Mouse (Mus musculus): ENCODE measurements at regions not wholly inside any gene's neighbourhood (a gene's known extent, or its start where the extent isn't known, plus 50 kb on each side); places are given as distances from the start of the nearest gene placed in this dataset.

- Histone ChIP-seq H3K9ac (ENCODE audit: low read length) (no peak overlapping the region), H3K4me1 (replicated peaks; ENCODE audit: control insufficient read depth, insufficient read depth, low read length) (no peaks in the 10 kb centered on the region), H3K4me2 (ENCODE audit: low read length) (no peak overlapping the region), H3K4me3 (ENCODE audit: low read depth, low read length) (no peak overlapping the region), H3K36me3 (ENCODE audit: control insufficient read depth, insufficient read depth, low read length) (no peaks in the 10 kb centered on the region), H3K9me3 (ENCODE audit: control insufficient read depth, low read length) (no peaks in the 10 kb centered on the region), H3K27ac (ENCODE audit: low read depth) (no peak overlapping the region), H3K27me3 (replicated peaks; ENCODE audit: control insufficient read depth, insufficient read depth, low read length) (no peaks in the 10 kb centered on the region)
- no peak for DNase-seq (ENCODE audit: low spot score)
- no peak for ATAC-seq (replicated peaks; ENCODE audit: low FRiP score, low TSS enrichment, low read depth)
- 88% methylated on average over 4 of the region's 4 CpGs for whole genome bisulfite sequencing
These were observed 192.6 kb upstream of the Cnr1 start for GRCm38 (mm10) chr4:33731837-33732236.

GRCm38 (mm10) chr4:33734923-33735322 lies 189.5 kb upstream of the Cnr1 start:
- H3K27ac ChIP-seq (ENCODE audit: low read depth), result no peak overlapping the region
- DNase-seq (ENCODE audit: low spot score), result no peak
- ATAC-seq (replicated peaks; ENCODE audit: low FRiP score, low TSS enrichment, low read depth), result no peak
- no peak overlapping the region for H3K9ac ChIP-seq (ENCODE audit: low read length)
- 64% methylated on average over 8 of the region's 8 CpGs for WGBS
- no peaks in the 10 kb centered on the region for H3K4me1 ChIP-seq (replicated peaks; ENCODE audit: control insufficient read depth, insufficient read depth, low read length)
- H3K36me3 ChIP-seq (ENCODE audit: control insufficient read depth, insufficient read depth, low read length), result no peaks in the 10 kb centered on the region
- H3K4me3 ChIP-seq (ENCODE audit: low read depth, low read length), result no peak overlapping the region
- no peak overlapping the region for H3K4me2 ChIP-seq (ENCODE audit: low read length)
- no peaks in the 10 kb centered on the region for H3K9me3 ChIP-seq (ENCODE audit: control insufficient read depth, low read length)
- H3K27me3 ChIP-seq (replicated peaks; ENCODE audit: control insufficient read depth, insufficient read depth, low read length), result no peaks in the 10 kb centered on the region

DNA sequence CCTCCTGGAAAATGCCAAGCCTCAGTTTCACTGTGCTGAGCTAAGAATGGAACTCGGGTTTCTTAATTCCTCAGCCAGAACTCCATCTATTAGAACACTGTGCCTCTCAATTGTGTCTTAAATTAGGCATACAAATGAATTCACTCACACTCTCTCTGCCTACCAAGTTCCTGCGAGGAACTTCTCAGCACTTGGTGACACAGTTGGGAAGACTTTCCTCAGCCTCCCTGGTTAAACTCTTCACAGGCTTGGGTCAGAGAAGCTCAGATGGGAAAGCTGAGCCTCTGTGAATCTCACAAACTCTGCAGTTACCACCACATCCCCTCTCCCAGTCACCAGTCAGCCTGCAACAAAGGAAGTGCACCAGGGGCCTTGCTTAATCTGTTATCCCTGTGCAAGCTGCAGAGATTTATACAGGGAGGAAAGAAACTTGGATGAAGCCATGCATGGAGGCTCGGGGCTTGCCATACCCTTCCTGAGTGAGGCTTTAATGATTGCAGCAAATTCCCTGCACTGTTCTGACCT lies 188.9 kb upstream of the Cnr1 start:
- Histone ChIP-seq H3K9me3 (ENCODE audit: control insufficient read depth, low read length) (no peaks in the 10 kb centered on the region), H3K9ac (ENCODE audit: low read length) (no peak overlapping the region), H3K4me2 (ENCODE audit: low read length) (no peak overlapping the region), H3K27me3 (replicated peaks; ENCODE audit: control insufficient read depth, insufficient read depth, low read length) (no peaks in the 10 kb centered on the region), H3K4me1 (replicated peaks; ENCODE audit: control insufficient read depth, insufficient read depth, low read length) (no peaks in the 10 kb centered on the region), H3K4me3 (ENCODE audit: low read depth, low read length) (no peak overlapping the region), H3K36me3 (ENCODE audit: control insufficient read depth, insufficient read depth, low read length) (no peaks in the 10 kb centered on the region), H3K27ac (ENCODE audit: low read depth) (no peak overlapping the region)
- WGBS, result 44% methylated on average over 3 of the region's 3 CpGs
- DNase-seq (ENCODE audit: low spot score) (no peak), ATAC-seq (replicated peaks; ENCODE audit: low FRiP score, low TSS enrichment, low read depth) (no peak)

DNA sequence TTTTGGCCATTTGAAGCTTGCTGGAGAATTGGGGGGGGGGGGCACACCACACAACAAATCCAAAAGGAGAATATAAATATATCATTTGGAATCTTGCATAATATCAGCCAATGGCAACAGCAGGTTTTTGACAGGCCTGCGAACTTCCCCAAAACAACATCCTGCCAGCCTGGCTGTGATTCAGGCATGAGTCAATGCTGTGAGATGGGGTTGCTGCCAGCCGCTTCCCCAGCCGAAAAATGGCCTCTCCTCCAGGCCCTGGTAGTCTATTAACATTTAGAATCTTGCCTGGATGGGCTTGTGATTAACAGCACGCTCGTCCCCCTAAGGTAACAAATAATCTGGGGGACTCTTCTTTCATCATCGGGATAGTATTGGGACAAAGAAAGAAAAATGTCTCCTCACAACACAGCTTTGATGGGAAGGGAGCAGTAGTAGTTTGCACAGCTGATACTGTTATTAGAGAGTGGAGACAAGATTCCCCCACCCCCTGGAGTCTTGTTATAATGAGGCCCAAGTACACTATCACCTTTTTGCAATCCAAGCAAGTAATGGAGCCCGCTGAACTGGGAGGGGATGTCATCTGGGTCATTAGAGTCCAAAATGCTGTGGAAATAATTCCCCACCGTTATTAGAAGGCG lies 188.2 kb upstream of the Cnr1 start:
- no peaks in the 10 kb centered on the region for H3K9me3 ChIP-seq (ENCODE audit: control insufficient read depth, low read length)
- no peak overlapping the region for H3K4me3 ChIP-seq (ENCODE audit: low read depth, low read length)
- WGBS, result 84% methylated on average over 9 of the region's 9 CpGs
- no peaks in the 10 kb centered on the region for H3K36me3 ChIP-seq (ENCODE audit: control insufficient read depth, insufficient read depth, low read length)
- no peak overlapping the region for H3K4me2 ChIP-seq (ENCODE audit: low read length)
- ATAC-seq (replicated peaks; ENCODE audit: low FRiP score, low TSS enrichment, low read depth) (no peak), DNase-seq (ENCODE audit: low spot score) (no peak)
- no peak overlapping the region for H3K27ac ChIP-seq (ENCODE audit: low read depth)
- no peaks in the 10 kb centered on the region for H3K4me1 ChIP-seq (replicated peaks; ENCODE audit: control insufficient read depth, insufficient read depth, low read length)
- no peaks in the 10 kb centered on the region for H3K27me3 ChIP-seq (replicated peaks; ENCODE audit: control insufficient read depth, insufficient read depth, low read length)
- no peak overlapping the region for H3K9ac ChIP-seq (ENCODE audit: low read length)

DNA sequence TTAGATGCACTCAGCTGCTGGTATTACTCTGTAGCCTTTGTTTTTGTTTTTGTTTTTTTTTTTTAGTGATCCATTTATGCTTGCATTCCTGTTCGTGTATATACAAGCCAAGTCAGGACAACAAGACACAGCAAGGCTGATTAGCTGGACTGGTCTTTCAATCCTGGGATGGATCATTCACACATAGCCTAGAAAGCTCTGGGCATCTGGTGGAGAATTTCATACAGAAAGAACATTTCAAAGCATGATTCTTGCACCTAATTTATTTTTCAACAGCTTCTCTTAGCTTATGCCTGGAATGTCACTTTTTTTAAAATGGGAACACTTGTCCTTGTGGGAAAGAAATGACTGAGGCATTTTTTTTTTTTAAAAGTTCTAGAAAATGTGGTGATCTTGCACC lies 187.1 kb upstream of the Cnr1 start:
- ATAC-seq (replicated peaks; ENCODE audit: low FRiP score, low TSS enrichment, low read depth), result no peak
- Histone ChIP-seq H3K4me3 (ENCODE audit: low read depth, low read length) (no peak overlapping the region), H3K9ac (ENCODE audit: low read length) (no peak overlapping the region), H3K9me3 (ENCODE audit: control insufficient read depth, low read length) (no peaks in the 10 kb centered on the region), H3K36me3 (ENCODE audit: control insufficient read depth, insufficient read depth, low read length) (no peaks in the 10 kb centered on the region), H3K27ac (ENCODE audit: low read depth) (no peak overlapping the region), H3K4me2 (ENCODE audit: low read length) (no peak overlapping the region), H3K4me1 (replicated peaks; ENCODE audit: control insufficient read depth, insufficient read depth, low read length) (no peaks in the 10 kb centered on the region), H3K27me3 (replicated peaks; ENCODE audit: control insufficient read depth, insufficient read depth, low read length) (no peaks in the 10 kb centered on the region)
- 68% methylated on average over 1 of the region's 1 CpGs for WGBS
- DNase-seq (ENCODE audit: low spot score), result no peak

- no peak overlapping the region for H3K9ac ChIP-seq (ENCODE audit: low read length)
- H3K27ac ChIP-seq (ENCODE audit: low read depth), result no peak overlapping the region
- no peaks in the 10 kb centered on the region for H3K36me3 ChIP-seq (ENCODE audit: control insufficient read depth, insufficient read depth, low read length)
- H3K4me2 ChIP-seq (ENCODE audit: low read length), result no peak overlapping the region
- no peaks in the 10 kb centered on the region for H3K4me1 ChIP-seq (replicated peaks; ENCODE audit: control insufficient read depth, insufficient read depth, low read length)
- no peak for DNase-seq (ENCODE audit: low spot score)
- no peaks in the 10 kb centered on the region for H3K9me3 ChIP-seq (ENCODE audit: control insufficient read depth, low read length)
- WGBS, result 46% methylated on average over 8 of the region's 8 CpGs
- no peaks in the 10 kb centered on the region for H3K27me3 ChIP-seq (replicated peaks; ENCODE audit: control insufficient read depth, insufficient read depth, low read length)
- H3K4me3 ChIP-seq (ENCODE audit: low read depth, low read length), result no peak overlapping the region
- no peak for ATAC-seq (replicated peaks; ENCODE audit: low FRiP score, low TSS enrichment, low read depth)
These were observed 186.5 kb upstream of the Cnr1 start for GRCm38 (mm10) chr4:33737859-33738417.

DNA sequence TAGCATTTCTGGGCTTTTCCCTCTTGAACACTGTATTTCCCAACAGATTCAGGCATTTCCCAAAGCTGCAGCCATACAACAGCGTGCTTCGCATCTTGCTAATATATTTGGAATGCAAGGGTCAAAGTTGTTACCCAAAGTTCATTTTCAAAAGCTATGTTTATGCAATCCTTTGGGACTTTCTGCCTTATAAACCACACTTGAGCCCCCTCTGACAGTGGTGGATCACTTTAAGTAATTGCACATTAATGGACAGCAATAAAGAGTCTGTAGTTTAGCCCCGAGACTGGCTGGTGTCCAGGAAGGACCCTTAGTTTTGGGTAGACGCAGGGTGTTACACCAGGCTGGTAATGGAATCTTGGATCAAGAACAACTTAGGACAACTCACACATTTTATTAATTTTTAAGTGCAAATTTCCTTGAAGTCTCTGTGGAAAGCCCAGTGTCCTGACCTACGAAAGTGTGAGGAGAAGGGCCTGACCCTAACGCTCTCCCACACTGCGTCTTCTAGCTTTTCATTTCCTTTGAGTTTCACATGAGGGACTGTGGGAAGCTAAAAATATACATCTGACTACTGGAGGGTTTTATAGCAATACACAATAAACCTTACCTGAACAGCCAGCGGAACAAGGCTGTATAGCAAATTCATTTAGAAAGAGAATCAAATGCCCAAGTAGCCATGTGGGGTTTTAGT lies 185.0 kb upstream of the Cnr1 start:
- Histone ChIP-seq H3K9ac (ENCODE audit: low read length) (no peak overlapping the region), H3K9me3 (ENCODE audit: control insufficient read depth, low read length) (no peaks in the 10 kb centered on the region), H3K27me3 (replicated peaks; ENCODE audit: control insufficient read depth, insufficient read depth, low read length) (no peaks in the 10 kb centered on the region), H3K27ac (ENCODE audit: low read depth) (no peak overlapping the region), H3K4me1 (replicated peaks; ENCODE audit: control insufficient read depth, insufficient read depth, low read length) (no peaks in the 10 kb centered on the region), H3K4me2 (ENCODE audit: low read length) (no peak overlapping the region), H3K36me3 (ENCODE audit: control insufficient read depth, insufficient read depth, low read length) (no peaks in the 10 kb centered on the region), H3K4me3 (ENCODE audit: low read depth, low read length) (no peak overlapping the region)
- DNase-seq (ENCODE audit: low spot score) (no peak), ATAC-seq (replicated peaks; ENCODE audit: low FRiP score, low TSS enrichment, low read depth) (no peak)
- WGBS, result 64% methylated on average over 8 of the region's 8 CpGs

GRCm38 (mm10) chr4:33740982-33741381 lies 183.4 kb upstream of the Cnr1 start:
- H3K4me1 ChIP-seq (replicated peaks; ENCODE audit: control insufficient read depth, insufficient read depth, low read length), result no peaks in the 10 kb centered on the region
- no peak overlapping the region for H3K9ac ChIP-seq (ENCODE audit: low read length)
- H3K4me3 ChIP-seq (ENCODE audit: low read depth, low read length), result no peak overlapping the region
- no peak for DNase-seq (ENCODE audit: low spot score)
- H3K36me3 ChIP-seq (ENCODE audit: control insufficient read depth, insufficient read depth, low read length), result no peaks in the 10 kb centered on the region
- WGBS, result 86% methylated on average over 12 of the region's 12 CpGs
- no peaks in the 10 kb centered on the region for H3K27me3 ChIP-seq (replicated peaks; ENCODE audit: control insufficient read depth, insufficient read depth, low read length)
- H3K4me2 ChIP-seq (ENCODE audit: low read length), result no peak overlapping the region
- no peaks in the 10 kb centered on the region for H3K9me3 ChIP-seq (ENCODE audit: control insufficient read depth, low read length)
- H3K27ac ChIP-seq (ENCODE audit: low read depth), result no peak overlapping the region
- ATAC-seq (replicated peaks; ENCODE audit: low FRiP score, low TSS enrichment, low read depth), result no peak

Measured in intestine, embryonic 14.5 days (tissue).